Mouse (Mus musculus) forebrain, embryonic 15.5 days (tissue): ENCODE measurements around the gene Rrnad1. TPM values are rescaled to one million over a fixed set of nuclear protein-coding genes. Genes with fewer than 3 reads are reported as not detected.

Source experiments
- ATAC-seq: fragments of 200-750 bp; cut with Nextera tagmentation; replicated peaks from 2 replicates; pipeline ENCODE4 v1.8.0; 2017; ENCODE audit warnings: mild to moderate bottlenecking, moderate TSS enrichment, moderate library complexity
- H3K27ac ChIP-seq: fragments of 300-500 bp; sonication (generic); replicated peaks from 2 replicates; pipeline ENCODE4 v1.5.1; 2015; ENCODE audit warnings: mild to moderate bottlenecking, inconsistent platforms
- H3K27me3 ChIP-seq: fragments of 300-500 bp; sonication (generic); 2 replicates; pipeline ENCODE4 v1.6.1; 2015; ENCODE audit warnings: inconsistent platforms
- H3K36me3 ChIP-seq: fragments of 300-500 bp; sonication (generic); 2 replicates; pipeline ENCODE4 v1.6.1; 2015; ENCODE audit warnings: mild to moderate bottlenecking, inconsistent platforms
- H3K4me1 ChIP-seq: fragments of 300-500 bp; sonication (generic); 2 replicates; pipeline ENCODE4 v1.6.1; 2015; ENCODE audit warnings: inconsistent platforms
- H3K4me2 ChIP-seq: fragments of 300-500 bp; sonication (generic); replicated peaks from 2 replicates; pipeline ENCODE4 v1.6.1; 2015; ENCODE audit warnings: mild to moderate bottlenecking, inconsistent platforms
- H3K4me3 ChIP-seq: fragments of 300-500 bp; sonication (generic); 2 replicates; pipeline ENCODE4 v1.5.1; 2015; ENCODE audit warnings: mild to moderate bottlenecking, inconsistent platforms
- H3K9ac ChIP-seq: fragments of 300-500 bp; sonication (generic); replicated peaks from 2 replicates; pipeline ENCODE4 v1.6.1; 2015; ENCODE audit warnings: mild to moderate bottlenecking, inconsistent platforms
- H3K9me3 ChIP-seq: fragments of 300-500 bp; sonication (generic); 2 replicates; pipeline ENCODE4 v1.6.1; 2016; ENCODE audit warnings: inconsistent platforms
- WGBS: fragments of 180-500 bp; shearing (Covaris S2); methylation state at CpG from one replicate; pipeline ENCODE4 v1.1.7; 2015; ENCODE audit warnings: mixed read lengths; 5-methylcytosine and 5-hydroxymethylcytosine counted together
- polyA plus RNA-seq: library from polyadenylated mRNA; unstranded; fragments of >200 nt; fragmentation: Nextera tagmentation; extraction: Ambion mirVana; gene quantifications from 2 replicates; pipeline ENCODE4 v1.2.1, GENCODE M21; 2015

Gene Rrnad1
- polyA plus RNA-seq, 1 experiment from 2014 or later, result 20.1 TPM

- no peaks in the 10 kb centered on the region for H3K36me3 ChIP-seq
- H3K4me1 ChIP-seq, result peaks cover 62% of the 10 kb centered on the region
- ATAC-seq, result no peak
- no peaks in the 10 kb centered on the region for H3K9me3 ChIP-seq
- H3K4me2 ChIP-seq, result peak overlapping the region; percentile 69
- H3K27ac ChIP-seq, result no peak overlapping the region
- peak overlapping the region; percentile 40 for H3K9ac ChIP-seq
- no peaks in the 10 kb centered on the region for H3K27me3 ChIP-seq
- H3K4me3 ChIP-seq, result peak overlapping the region; percentile 36
- WGBS, result 0% methylated on average over 17 of the region's 17 CpGs
Observed at GRCm38 (mm10) chr3:87947811-87948199, 17.3 kb upstream of the Rrnad1 start.

DNA sequence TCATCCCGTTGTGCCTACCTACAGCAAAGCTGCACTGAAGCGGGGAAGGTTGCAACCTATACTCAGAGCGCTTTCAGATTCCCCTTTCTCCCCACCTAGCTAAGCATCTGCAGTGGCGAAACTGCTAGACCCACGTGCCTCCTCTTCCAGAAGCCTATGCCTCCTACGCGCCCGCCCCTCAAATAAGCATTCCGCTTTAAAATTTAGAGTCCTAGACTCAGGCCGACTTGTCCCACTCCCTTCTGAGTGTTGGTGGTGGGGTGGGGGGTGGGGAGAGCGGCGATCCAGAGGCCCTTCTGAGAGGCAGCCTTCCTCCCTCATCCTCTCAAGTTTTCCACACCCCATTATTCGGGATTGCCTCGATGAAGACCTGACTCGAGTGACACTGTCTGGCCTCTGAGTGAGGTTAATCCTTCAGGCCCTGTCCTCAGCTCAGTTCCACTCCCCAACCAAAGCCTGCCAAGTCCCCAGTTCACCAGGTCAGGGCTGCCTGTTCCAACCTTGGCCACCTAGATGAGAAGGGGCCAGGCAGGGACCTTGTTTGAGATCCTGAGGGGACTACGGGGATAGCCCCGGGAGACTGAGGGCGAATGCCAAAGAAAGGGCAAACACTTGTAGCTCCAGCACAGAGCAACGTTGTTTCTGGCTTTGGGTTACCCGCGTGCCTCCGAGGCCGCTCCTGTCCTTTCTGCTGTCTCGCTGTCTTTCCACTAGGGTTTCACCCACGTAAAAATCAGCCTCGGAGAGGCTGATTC, 16.7 kb upstream of the Rrnad1 start:
- Histone ChIP-seq H3K36me3 (peaks cover 5% of the 10 kb centered on the region), H3K4me3 (peak overlapping the region; percentile 36), H3K4me2 (peak overlapping the region; percentile 69), H3K27ac (no peak overlapping the region), H3K4me1 (peaks cover 56% of the 10 kb centered on the region), H3K9ac (peak overlapping the region; percentile 40), H3K9me3 (no peaks in the 10 kb centered on the region), H3K27me3 (no peaks in the 10 kb centered on the region)
- 7% methylated on average over 26 of the region's 26 CpGs for WGBS
- ATAC-seq, result no peak

- peaks cover 54% of the 10 kb centered on the region for H3K4me1 ChIP-seq
- no peak overlapping the region for H3K27ac ChIP-seq
- H3K36me3 ChIP-seq, result peaks cover 12% of the 10 kb centered on the region
- H3K9me3 ChIP-seq, result no peaks in the 10 kb centered on the region
- no peak for ATAC-seq
- 43% methylated on average over 1 of the region's 1 CpGs for WGBS
- H3K4me2 ChIP-seq, result no peak overlapping the region
- no peak overlapping the region for H3K9ac ChIP-seq
- H3K4me3 ChIP-seq, result no peak overlapping the region
- no peaks in the 10 kb centered on the region for H3K27me3 ChIP-seq
Observed at GRCm38 (mm10) chr3:87946541-87946860, 16.0 kb upstream of the Rrnad1 start.

GRCm38 (mm10) chr3:87945781-87946540, 15.4 kb upstream of the Rrnad1 start:
- Histone ChIP-seq H3K27ac (no peak overlapping the region), H3K27me3 (no peaks in the 10 kb centered on the region), H3K4me1 (peaks cover 54% of the 10 kb centered on the region), H3K36me3 (peaks cover 17% of the 10 kb centered on the region), H3K9me3 (no peaks in the 10 kb centered on the region), H3K9ac (no peak overlapping the region), H3K4me3 (no peak overlapping the region), H3K4me2 (no peak overlapping the region)
- WGBS, result 18% methylated on average over 12 of the region's 12 CpGs
- no peak for ATAC-seq

DNA sequence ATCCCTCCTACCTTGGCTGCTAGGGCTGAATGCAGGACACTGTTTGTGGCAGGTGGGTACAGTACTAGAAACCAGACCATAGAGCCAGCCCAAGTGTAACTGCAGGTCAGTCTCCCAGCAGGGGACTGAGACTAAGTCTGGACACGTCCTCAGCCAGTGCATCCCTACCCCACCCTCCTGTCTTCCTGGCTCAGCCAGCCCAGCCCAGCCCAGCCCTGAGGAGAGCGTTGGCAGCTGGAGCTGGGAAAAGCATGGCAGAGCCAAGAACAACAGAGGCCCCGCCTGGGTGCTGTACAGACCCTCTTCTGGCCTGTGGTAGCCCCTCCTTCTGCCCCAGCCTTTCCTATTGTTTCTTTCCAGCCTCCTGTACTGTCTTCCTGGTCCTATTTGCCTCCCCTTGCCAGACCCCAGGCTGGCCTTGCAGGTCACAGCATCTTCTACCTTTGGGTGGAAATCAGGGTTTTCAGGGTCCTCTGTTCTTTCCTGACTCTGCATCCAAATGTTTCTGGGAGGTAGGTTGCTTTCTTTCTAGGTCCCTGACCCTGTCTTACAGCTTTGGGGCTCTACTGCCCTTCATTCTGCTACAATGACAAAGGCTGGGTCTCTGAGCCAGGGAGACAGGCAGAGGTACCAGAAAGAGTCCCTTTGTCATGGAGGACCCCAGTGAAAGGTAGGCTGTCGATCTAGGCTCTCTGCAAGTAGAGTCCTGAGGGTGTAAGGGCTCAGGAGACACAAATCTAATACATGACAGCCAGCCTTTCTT, 14.5 kb upstream of the Rrnad1 start:
- 11% methylated on average over 4 of the region's 4 CpGs for WGBS
- Histone ChIP-seq H3K27ac (0 out of 2 replicates have a peak overlapping the region, but pooled peaks have one; percentile 34), H3K4me1 (peaks cover 49% of the 10 kb centered on the region), H3K9ac (no peak overlapping the region), H3K9me3 (no peaks in the 10 kb centered on the region), H3K27me3 (no peaks in the 10 kb centered on the region), H3K4me3 (no peak overlapping the region), H3K36me3 (peaks cover 27% of the 10 kb centered on the region), H3K4me2 (no peak overlapping the region)
- peak; percentile 44; the same call in 1 of the 2 replicates for ATAC-seq

GRCm38 (mm10) chr3:87943586-87943985, 13.1 kb upstream of the Rrnad1 start:
- no peak for ATAC-seq
- no peaks in the 10 kb centered on the region for H3K9me3 ChIP-seq
- H3K36me3 ChIP-seq, result peaks cover 41% of the 10 kb centered on the region
- H3K4me2 ChIP-seq, result no peak overlapping the region
- no peak overlapping the region for H3K27ac ChIP-seq
- no peak overlapping the region for H3K9ac ChIP-seq
- H3K4me1 ChIP-seq, result peaks cover 35% of the 10 kb centered on the region
- no peak overlapping the region for H3K4me3 ChIP-seq
- H3K27me3 ChIP-seq, result no peaks in the 10 kb centered on the region
- 82% methylated on average over 7 of the region's 7 CpGs for WGBS

DNA sequence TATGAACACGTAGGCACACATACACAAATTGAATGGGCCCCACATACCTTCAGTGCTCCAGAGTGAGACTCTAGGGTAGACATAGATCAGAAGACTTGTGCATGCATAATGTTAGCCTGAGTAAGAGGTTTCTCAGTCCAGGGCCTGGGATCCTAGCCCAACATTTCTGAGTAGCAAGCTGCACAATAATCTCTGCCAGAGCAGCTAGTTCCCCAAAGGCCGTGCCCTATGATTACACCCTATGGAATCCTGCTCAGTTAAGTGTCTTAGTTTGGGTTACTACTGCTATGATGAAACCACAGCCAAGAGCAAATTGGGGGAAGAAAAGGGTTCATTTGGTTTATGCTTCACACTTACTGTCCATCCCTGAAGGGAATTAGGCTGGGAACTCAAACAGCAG, 12.0 kb upstream of the Rrnad1 start:
- Histone ChIP-seq H3K9me3 (no peaks in the 10 kb centered on the region), H3K36me3 (peaks cover 50% of the 10 kb centered on the region), H3K4me2 (no peak overlapping the region), H3K9ac (no peak overlapping the region), H3K4me1 (peaks cover 24% of the 10 kb centered on the region), H3K27me3 (no peaks in the 10 kb centered on the region), H3K4me3 (no peak overlapping the region), H3K27ac (no peak overlapping the region)
- WGBS, result 90% methylated on average over 2 of the region's 2 CpGs
- ATAC-seq, result no peak

- Histone ChIP-seq H3K4me1 (peaks cover 17% of the 10 kb centered on the region), H3K9ac (no peak overlapping the region), H3K9me3 (no peaks in the 10 kb centered on the region), H3K4me2 (no peak overlapping the region), H3K27ac (no peak overlapping the region), H3K36me3 (peaks cover 57% of the 10 kb centered on the region), H3K4me3 (no peak overlapping the region), H3K27me3 (no peaks in the 10 kb centered on the region)
- WGBS, result 57% methylated on average over 5 of the region's 5 CpGs
- ATAC-seq, result no peak
Observed at GRCm38 (mm10) chr3:87940611-87941010, 10.1 kb upstream of the Rrnad1 start.

DNA sequence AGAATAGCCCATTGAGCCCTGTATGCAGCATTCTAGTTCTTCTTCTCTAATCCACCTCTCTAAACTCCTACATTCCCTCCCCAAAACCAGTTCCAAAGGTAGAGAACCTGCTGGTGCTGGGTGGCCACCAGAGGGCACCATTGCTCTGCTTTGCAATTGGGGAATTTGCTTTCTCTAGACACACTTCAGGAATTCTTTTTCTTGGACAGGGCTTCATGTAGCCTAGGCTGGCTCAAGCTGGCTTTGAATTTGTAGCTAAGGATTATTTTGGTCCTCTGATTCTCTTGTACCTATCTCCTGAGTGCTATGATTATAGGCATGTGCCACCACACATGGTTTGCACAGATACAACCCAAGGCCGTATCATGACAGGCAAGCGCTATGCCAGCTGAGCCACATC, 5.3 kb upstream of the Rrnad1 start:
- Histone ChIP-seq H3K4me2 (no peak overlapping the region), H3K9ac (no peak overlapping the region), H3K9me3 (no peaks in the 10 kb centered on the region), H3K27me3 (no peaks in the 10 kb centered on the region), H3K4me3 (no peak overlapping the region), H3K36me3 (peaks cover 63% of the 10 kb centered on the region), H3K4me1 (peaks cover 43% of the 10 kb centered on the region), H3K27ac (no peak overlapping the region; the same call in 1 of the 2 replicates)
- peak; percentile 75 for ATAC-seq
- WGBS, result 97% methylated on average over 2 of the region's 2 CpGs

DNA sequence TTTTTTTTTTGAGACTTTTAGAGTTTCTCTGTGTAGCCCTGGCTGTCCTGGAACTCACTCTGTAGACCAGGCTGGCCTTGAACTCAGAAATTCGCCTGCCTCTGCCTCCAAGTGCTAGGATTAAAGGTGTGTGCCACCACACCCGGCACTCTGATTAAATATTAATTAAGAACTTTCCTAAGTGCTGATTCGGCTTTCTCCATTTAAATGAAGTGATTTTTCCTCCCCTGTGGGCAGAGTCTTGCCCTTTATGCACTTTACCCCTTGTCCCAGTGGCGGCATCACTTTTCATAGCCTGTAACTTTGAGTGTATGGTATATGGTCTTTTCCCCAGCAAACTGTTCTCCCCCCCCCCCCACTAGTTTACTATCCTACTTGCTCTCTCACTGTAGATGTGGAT, 4.7 kb upstream of the Rrnad1 start:
- Histone ChIP-seq H3K27me3 (no peaks in the 10 kb centered on the region), H3K9me3 (no peaks in the 10 kb centered on the region), H3K4me3 (no peak overlapping the region), H3K4me2 (no peak overlapping the region), H3K36me3 (peaks cover 57% of the 10 kb centered on the region), H3K4me1 (peaks cover 44% of the 10 kb centered on the region), H3K27ac (no peak overlapping the region), H3K9ac (no peak overlapping the region)
- 86% methylated on average over 4 of the region's 4 CpGs for WGBS
- ATAC-seq, result no peak

- no peaks in the 10 kb centered on the region for H3K27me3 ChIP-seq
- no peak overlapping the region for H3K9ac ChIP-seq
- H3K9me3 ChIP-seq, result no peaks in the 10 kb centered on the region
- 69% methylated on average over 4 of the region's 4 CpGs for WGBS
- no peak for ATAC-seq
- peaks cover 46% of the 10 kb centered on the region for H3K4me1 ChIP-seq
- no peak overlapping the region for H3K4me2 ChIP-seq
- H3K27ac ChIP-seq, result no peak overlapping the region
- no peak overlapping the region for H3K4me3 ChIP-seq
- peaks cover 50% of the 10 kb centered on the region for H3K36me3 ChIP-seq
Observed at GRCm38 (mm10) chr3:87934501-87934900, 4.0 kb upstream of the Rrnad1 start.

DNA sequence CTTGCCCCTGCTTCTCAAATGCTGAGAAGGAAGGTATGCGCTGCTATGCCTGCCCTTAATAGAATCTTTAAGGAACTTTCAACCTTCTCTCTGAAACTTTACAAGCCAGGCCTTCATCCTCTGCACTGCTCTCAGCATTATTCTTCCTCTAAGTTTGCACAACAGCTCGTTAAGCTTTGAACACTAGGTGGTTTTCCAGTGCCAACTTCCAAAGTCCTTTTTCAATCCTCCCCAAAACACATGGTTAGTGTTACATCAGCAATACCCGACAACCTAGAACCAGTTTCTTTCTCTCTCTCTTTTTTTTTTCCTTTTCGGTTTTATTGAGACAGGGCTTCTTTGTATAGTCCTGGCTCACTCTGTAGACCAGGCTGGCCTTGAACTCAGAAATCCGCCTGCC, 3.5 kb upstream of the Rrnad1 start:
- no peak overlapping the region for H3K9ac ChIP-seq
- H3K27me3 ChIP-seq, result no peaks in the 10 kb centered on the region
- H3K27ac ChIP-seq, result no peak overlapping the region
- no peak overlapping the region for H3K4me2 ChIP-seq
- H3K36me3 ChIP-seq, result peaks cover 45% of the 10 kb centered on the region
- H3K9me3 ChIP-seq, result no peaks in the 10 kb centered on the region
- WGBS, result 61% methylated on average over 5 of the region's 5 CpGs
- no peak for ATAC-seq
- H3K4me1 ChIP-seq, result peaks cover 51% of the 10 kb centered on the region
- H3K4me3 ChIP-seq, result no peak overlapping the region
